Mouse (Mus musculus): Measurements from ENCODE around the gene Parp8. TPM values are rescaled to one million over a fixed set of nuclear protein-coding genes. Genes with fewer than 3 reads are reported as not detected.

Gene Parp8
- 10 to 100 TPM; 69.0 to 74.8 TPM for total RNA-seq (2023)

DNA sequence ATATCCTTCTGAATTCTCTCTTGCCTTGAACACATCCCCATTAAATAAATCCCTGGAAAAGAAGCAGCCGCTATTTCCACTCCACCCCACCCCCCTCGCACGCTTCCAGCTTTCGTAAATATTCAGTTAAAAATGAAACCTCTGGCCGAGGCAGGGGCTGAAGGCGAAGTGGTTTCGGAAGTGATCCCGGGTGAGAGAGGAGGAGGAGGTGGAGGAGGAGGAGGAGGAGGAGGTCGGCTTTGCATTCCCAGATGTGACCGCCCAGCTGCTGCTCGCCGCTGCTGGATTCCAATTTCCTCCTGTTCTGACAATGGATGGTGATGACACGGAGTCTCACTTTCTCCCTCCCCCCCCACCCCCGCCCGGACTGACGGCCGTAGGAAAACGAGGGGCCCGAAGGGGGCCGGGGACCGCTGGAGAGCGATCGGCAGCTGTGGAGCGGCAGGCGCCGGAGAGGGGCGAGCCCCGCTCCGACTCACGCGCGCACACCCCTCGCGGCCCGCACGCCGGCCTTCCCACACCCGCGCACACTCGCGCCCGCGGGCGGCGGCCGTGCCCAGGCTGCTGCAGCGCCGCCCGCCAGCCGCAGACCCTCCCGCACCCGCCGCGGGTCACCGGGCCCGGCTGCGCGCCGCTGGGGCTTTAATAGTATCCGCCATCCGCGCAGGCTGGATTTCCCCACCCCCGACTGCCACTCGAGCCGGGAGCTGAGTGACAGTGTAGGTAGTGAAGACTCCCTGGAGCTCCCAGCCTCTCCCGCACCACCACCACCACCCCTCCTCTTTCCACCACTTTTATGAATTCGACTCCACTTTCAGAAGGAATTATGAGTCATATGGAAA lies at the start of gene Parp8:
TSS of gene Parp8 (minus strand) at position 312 of the 842 bp plus-strand sequence.

Other genes starting within 250 kb of the Parp8 start
- gene Emb, start 183.0 kb upstream of the Parp8 start, total RNA-seq (2023) = 100 to 1,000 TPM; 255 to 301 TPM
- under 1 TPM; 0.18 to 0.33 TPM for gene Gm17509, start 195.5 kb upstream of the Parp8 start, total RNA-seq (2023)

All from neutrophil, adult 83 days (primary cell).